Mouse (Mus musculus) cerebellum, adult 2 months (tissue): ENCODE data around the gene Tbcb.

Experiments used
- CTCF ChIP-seq: fragments of 200-500 bp; IDR thresholded peaks from 2 replicates; pipeline ENCODE4 v1.5.1; 2011; ENCODE audit warnings: low read depth, mild to moderate bottlenecking, control low read depth, low read length, moderate library complexity, borderline replicate concordance; ENCODE audit not compliant: insufficient read depth
- POLR2A ChIP-seq: fragments of 200-500 bp; IDR thresholded peaks from 2 replicates; pipeline ENCODE4 v1.6.1; 2011; ENCODE audit warnings: low read length, control low read depth, borderline replicate concordance; ENCODE audit not compliant: insufficient read depth

GRCm38 (mm10) chr7:30181308-30181707, 50.8 kb downstream of the Tbcb start:
- TF ChIP-seq POLR2A = no peak
- peak; percentile 91 for TF ChIP-seq CTCF
